ENCODE assay signal across 8 mouse cellular contexts in the genomic region with DNA sequence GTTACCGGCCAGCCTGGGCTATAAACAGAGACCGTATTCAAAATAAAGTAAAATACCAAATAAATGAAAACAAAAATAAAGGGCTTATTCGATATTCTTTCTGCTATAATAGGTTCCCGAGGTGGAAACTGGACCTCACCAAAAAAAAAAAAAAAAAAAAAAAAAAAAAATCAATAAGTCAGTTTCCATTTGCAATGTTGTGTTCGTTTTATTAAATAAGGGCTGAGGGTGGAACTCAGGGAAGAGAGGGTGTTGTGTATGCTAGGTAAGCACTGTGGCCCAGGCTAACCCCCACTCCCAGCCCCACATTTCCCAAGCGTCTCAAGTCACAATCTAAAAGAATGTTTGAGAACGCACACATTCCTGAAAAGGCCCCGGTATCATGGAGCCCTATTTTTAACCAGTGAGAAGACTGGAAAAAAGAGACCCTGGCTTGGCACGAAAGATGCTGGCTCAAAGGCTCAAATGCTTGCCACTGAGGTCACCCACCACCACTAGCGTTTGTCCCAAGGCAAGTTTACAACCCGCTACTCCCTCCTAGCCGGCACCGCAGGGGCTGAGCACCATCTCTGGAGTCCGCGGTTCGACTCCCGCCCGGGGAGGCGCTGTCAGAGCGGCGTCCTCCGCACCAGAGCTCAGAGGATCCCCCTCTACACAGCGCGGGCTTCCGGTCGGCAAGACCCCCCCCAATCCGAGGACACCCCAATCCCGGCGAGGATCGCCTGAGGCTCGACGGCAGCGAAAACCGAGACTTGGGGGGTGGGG. TPM values are rescaled to one million over a fixed set of nuclear protein-coding genes. Genes with fewer than 3 reads are reported as not detected.
A peak's percentile ranks its signal among the peaks of the same experiment; 100 is the strongest.
DNase-seq lines count a peak whose midpoint lies in the region; ATAC-seq and TF ChIP-seq lines count a peak whose summit lies in the region.

No protein-coding gene starts in this region.

- H3K27me3 ChIP-seq in intestine, postnatal 0 days (replicated peaks; ENCODE audit: control insufficient read depth, insufficient read depth, low read length): no peaks in the 10 kb centered on the region
- H3K27me3 ChIP-seq in stomach, embryonic 14.5 days (ENCODE audit: control insufficient read depth, insufficient read depth, low read length): no peaks in the 10 kb centered on the region

- DNase-seq in retina, embryonic 14.5 days (ENCODE audit: low spot score): peak; percentile 41
- no peak for DNase-seq in retina, postnatal 1 day
- peak; percentile 47 for DNase-seq in adrenal gland, postnatal 14 days
- peak; percentile 46 for DNase-seq in lung, postnatal 10 days
- no peak for DNase-seq in gastrocnemius, postnatal 4 days (ENCODE audit: low spot score in 2 of 2)

- H3K4me1 ChIP-seq in intestine, postnatal 0 days (replicated peaks; ENCODE audit: control insufficient read depth, insufficient read depth, low read length): no peaks in the 10 kb centered on the region
- 0 out of 2 replicates have a peak, but pooled peaks cover 5% of the 10 kb centered on the region for H3K4me1 ChIP-seq in stomach, embryonic 14.5 days (ENCODE audit: control insufficient read depth, insufficient read depth, low read length)

- H3K36me3 ChIP-seq in intestine, postnatal 0 days (ENCODE audit: control insufficient read depth, insufficient read depth): peaks cover 28% of the 10 kb centered on the region
- H3K36me3 ChIP-seq in stomach, embryonic 14.5 days (ENCODE audit: control insufficient read depth, insufficient read depth, low read length): peaks cover 25% of the 10 kb centered on the region

- no peaks in the 10 kb centered on the region for H3K9me3 ChIP-seq in intestine, postnatal 0 days (ENCODE audit: control insufficient read depth)
- no peaks in the 10 kb centered on the region for H3K9me3 ChIP-seq in stomach, embryonic 14.5 days (ENCODE audit: control insufficient read depth, low read depth, low read length)

- peak overlapping the region; percentile 93 for H3K4me3 ChIP-seq in intestine, postnatal 0 days (ENCODE audit: low read depth, low read length)
- peak overlapping the region; percentile 62 for H3K4me3 ChIP-seq in stomach, embryonic 14.5 days (ENCODE audit: low read depth, low read length)

- peak overlapping the region; percentile 90 for H3K9ac ChIP-seq in intestine, postnatal 0 days (ENCODE audit: low read depth, low read length)
- peak overlapping the region; percentile 76 for H3K9ac ChIP-seq in stomach, embryonic 14.5 days (replicated peaks; ENCODE audit: low read depth, low read length)

- peak; percentile 39; the same call in 1 of the 2 replicates for ATAC-seq in erythroid progenitor cell, adult 5-6 weeks (replicated peaks; ENCODE audit: low FRiP score, poor library complexity, severe bottlenecking)
- ATAC-seq in intestine, postnatal 0 days: 0 out of 2 replicates have a peak, but pooled peaks have one; percentile 3
- peak; percentile 16; the same call in 1 of the 2 replicates for ATAC-seq in stomach, embryonic 14.5 days (ENCODE audit: insufficient number of reproducible peaks, insufficient read depth, low FRiP score, low read depth)

- 7% methylated on average over 34 of the region's 34 CpGs for WGBS in intestine, postnatal 0 days
- WGBS in stomach, embryonic 14.5 days: 5% methylated on average over 34 of the region's 34 CpGs

- no peak overlapping the region for H3K27ac ChIP-seq in intestine, postnatal 0 days (ENCODE audit: low read depth, low read length)
- H3K27ac ChIP-seq in stomach, embryonic 14.5 days (ENCODE audit: low read length): no peak overlapping the region; the same call in 1 of the 2 replicates

- no peak for TF ChIP-seq CTCF in intestine, postnatal 0 days (IDR thresholded peaks at IDR 0.05; ENCODE audit: low read depth)

- H3K4me2 ChIP-seq in intestine, postnatal 0 days (replicated peaks; ENCODE audit: low read depth): peak overlapping the region; percentile 84
- H3K4me2 ChIP-seq in stomach, embryonic 14.5 days (replicated peaks; ENCODE audit: low read depth, low read length): peak overlapping the region; percentile 53

RNA-seq across cellular contexts. Expression of gene Pdcd5, which starts 0.8 kb away (rescaled TPM):
- 84.8 and 103 TPM in 2 replicates for total RNA-seq in adrenal gland, postnatal 14 days (2021)
- total RNA-seq in erythroid progenitor cell, adult 5-6 weeks (2015; ENCODE audit: low replicate concordance): 75.3 and 96.4 TPM in 2 replicates
- total RNA-seq in erythroid progenitor cell, adult 5-6 weeks (2017; ENCODE audit: low replicate concordance): 31.2 TPM in 1 of 2 replicates, not detected in the other
- polyA plus RNA-seq in intestine, postnatal 0 days (2015; fragmentation: Nextera tagmentation; extraction: Ambion mirVana): 168 and 169 TPM in 2 replicates
- 269 and 284 TPM in 2 replicates for polyA plus RNA-seq in stomach, embryonic 14.5 days (2014; fragmentation: Nextera tagmentation; extraction: Ambion mirVana)
- 100 to 1,000 TPM; 122 to 147 TPM for total RNA-seq in gastrocnemius, postnatal 4 days (2021)

Comparison
In these comparisons a context has a peak if more than half of its experiments do, and no peak if none do; other contexts are left out.
1. DNase-seq: peak in retina, embryonic 14.5 days (single experiment), adrenal gland, postnatal 14 days (single experiment) and lung, postnatal 10 days (single experiment); none in retina, postnatal 1 day (single experiment) and gastrocnemius, postnatal 4 days (0 of 2).
2. Peak in every context shown above with its lines, with median percentiles within 50 percentile points of each other: ATAC-seq.